Comparison of ENCODE assay signal across 26 mouse cellular contexts in the genomic region with DNA sequence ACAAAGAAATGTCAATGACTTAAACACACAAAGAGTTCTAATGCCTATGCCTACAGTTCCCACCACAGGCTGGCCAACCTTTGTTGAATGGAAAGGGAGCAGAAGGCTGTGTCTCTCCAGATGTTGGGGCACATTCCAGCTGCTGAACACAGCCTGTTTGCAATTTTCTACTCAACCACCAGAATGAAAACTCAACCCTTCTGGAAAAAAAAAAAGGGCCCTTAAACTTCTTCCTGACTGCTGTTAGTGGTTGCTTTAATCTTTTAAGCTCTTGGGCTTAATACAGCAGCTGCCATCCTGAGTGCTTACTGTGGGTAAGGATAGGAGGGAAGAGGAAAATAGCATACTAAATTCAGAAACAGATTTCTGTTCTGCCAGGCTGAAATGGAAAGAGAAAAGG.
DNase-seq lines count a peak whose midpoint lies in the region; ATAC-seq lines count a peak whose summit lies in the region.
"Had no signal": no experiment of that assay in that cellular context is flagged by ENCODE, and none has a peak within 500 bp of the region (broad histone marks: within the 10 kb centered on the region; RNA-seq: fewer than 3 reads in every experiment).

No protein-coding gene starts in this region.

- ATAC-seq in embryonic facial prominence, embryonic 14.5 days (ENCODE audit: low read depth): peak; percentile 63; the same call in 1 of the 2 replicates
- peak; percentile 59 for ATAC-seq in limb, embryonic 13.5 days (ENCODE audit: low FRiP score, low read depth)
- no peak for ATAC-seq in intestine, embryonic 15.5 days
- ATAC-seq: forebrain, embryonic 13.5 days; hindbrain, postnatal 0 days; intestine, postnatal 0 days; midbrain, embryonic 15.5 days had no signal

- DNase-seq in retina, postnatal 1 day: peak; percentile 49
- DNase-seq in retina, embryonic 14.5 days (ENCODE audit: low spot score): no peak
- DNase-seq in embryonic facial prominence, embryonic 14.5 days (ENCODE audit: low spot score): peak; percentile 85
- no peak for DNase-seq in ovary, postnatal 36 days (ENCODE audit: low spot score)
- DNase-seq in layer of hippocampus, adult 9-10 months (ENCODE audit: low spot score): no peak
- DNase-seq in layer of hippocampus, postnatal 36 days: no peak
- DNase-seq: adrenal gland, postnatal 14 days; cerebellum, adult 18-20 months; cerebellum, postnatal 14 days; kidney, adult 9 months; kidney, postnatal 10 days; lung, embryonic 14.5 days; lung, postnatal 14 days; right cerebral cortex, postnatal 14 days; thymus, postnatal 14 days had no signal

- no peak overlapping the region for H3K4me2 ChIP-seq in embryonic facial prominence, embryonic 14.5 days (ENCODE audit: low read depth, low read length)
- H3K4me2 ChIP-seq in limb, embryonic 13.5 days (replicated peaks): 0 out of 2 replicates have a peak overlapping the region, but pooled peaks have one; percentile 23
- no peak overlapping the region for H3K4me2 ChIP-seq in intestine, embryonic 15.5 days (replicated peaks)
- H3K4me2 ChIP-seq: forebrain, embryonic 13.5 days; heart, embryonic 15.5 days; hindbrain, embryonic 12.5 days; liver, embryonic 15.5 days; lung, embryonic 14.5 days; midbrain, embryonic 15.5 days had no signal

- no peaks in the 10 kb centered on the region for H3K27me3 ChIP-seq in embryonic facial prominence, embryonic 14.5 days (replicated peaks; ENCODE audit: control insufficient read depth, insufficient read depth, low read length)
- H3K27me3 ChIP-seq in limb, embryonic 13.5 days: no peaks in the 10 kb centered on the region
- no peaks in the 10 kb centered on the region for H3K27me3 ChIP-seq in intestine, embryonic 15.5 days (replicated peaks)
- H3K27me3 ChIP-seq: forebrain, embryonic 13.5 days; heart, embryonic 15.5 days; hindbrain, embryonic 12.5 days; liver, embryonic 15.5 days; midbrain, embryonic 15.5 days had no signal

- peaks cover 15% of the 10 kb centered on the region for H3K4me1 ChIP-seq in embryonic facial prominence, embryonic 14.5 days (ENCODE audit: control insufficient read depth, insufficient read depth, low read length)
- peaks cover 37% of the 10 kb centered on the region for H3K4me1 ChIP-seq in limb, embryonic 13.5 days
- H3K4me1 ChIP-seq in intestine, embryonic 15.5 days (replicated peaks): no peaks in the 10 kb centered on the region
- H3K4me1 ChIP-seq: heart, embryonic 15.5 days; liver, embryonic 15.5 days had no signal

- peak overlapping the region; percentile 42; the same call in 1 of the 2 replicates for H3K27ac ChIP-seq in embryonic facial prominence, embryonic 14.5 days (replicated peaks; ENCODE audit: low read depth, low read length)
- peak overlapping the region; percentile 74; the same call in 1 of the 2 replicates for H3K27ac ChIP-seq in limb, embryonic 13.5 days
- H3K27ac ChIP-seq in intestine, embryonic 15.5 days: no peak overlapping the region
- H3K27ac ChIP-seq: forebrain, embryonic 13.5 days; heart, embryonic 15.5 days; hindbrain, embryonic 12.5 days; hindbrain, postnatal 0 days; left cerebral cortex, adult 2 months; liver, embryonic 15.5 days; midbrain, embryonic 10.5 days; midbrain, embryonic 15.5 days had no signal

- H3K4me3 ChIP-seq in embryonic facial prominence, embryonic 14.5 days (ENCODE audit: low read depth, low read length): no peak overlapping the region
- H3K4me3 ChIP-seq in limb, embryonic 13.5 days: no peak overlapping the region
- H3K4me3 ChIP-seq in intestine, embryonic 15.5 days (replicated peaks): no peak overlapping the region
- H3K4me3 ChIP-seq: forebrain, embryonic 13.5 days; heart, embryonic 15.5 days; hindbrain, embryonic 12.5 days; left cerebral cortex, adult 2 months; liver, embryonic 15.5 days; midbrain, embryonic 10.5 days; midbrain, embryonic 15.5 days had no signal

- H3K9me3 ChIP-seq in embryonic facial prominence, embryonic 14.5 days (ENCODE audit: control insufficient read depth, low read length): no peaks in the 10 kb centered on the region
- H3K9me3 ChIP-seq in limb, embryonic 13.5 days: no peaks in the 10 kb centered on the region
- no peaks in the 10 kb centered on the region for H3K9me3 ChIP-seq in intestine, embryonic 15.5 days
- H3K9me3 ChIP-seq: forebrain, embryonic 13.5 days; heart, embryonic 15.5 days; hindbrain, embryonic 12.5 days; liver, embryonic 15.5 days; midbrain, embryonic 10.5 days; midbrain, embryonic 15.5 days had no signal

- H3K36me3 ChIP-seq in embryonic facial prominence, embryonic 14.5 days (ENCODE audit: control insufficient read depth, insufficient read depth, low read length): no peaks in the 10 kb centered on the region
- no peaks in the 10 kb centered on the region for H3K36me3 ChIP-seq in limb, embryonic 13.5 days
- H3K36me3 ChIP-seq in intestine, embryonic 15.5 days: no peaks in the 10 kb centered on the region
- H3K36me3 ChIP-seq: heart, embryonic 15.5 days; hindbrain, embryonic 12.5 days; liver, embryonic 15.5 days; midbrain, embryonic 10.5 days; midbrain, embryonic 15.5 days had no signal

- no peak overlapping the region for H3K9ac ChIP-seq in embryonic facial prominence, embryonic 14.5 days (ENCODE audit: low read depth, low read length)
- no peak overlapping the region for H3K9ac ChIP-seq in limb, embryonic 13.5 days
- no peak overlapping the region for H3K9ac ChIP-seq in intestine, embryonic 15.5 days
- H3K9ac ChIP-seq: forebrain, embryonic 13.5 days; heart, embryonic 15.5 days; hindbrain, embryonic 12.5 days; liver, embryonic 15.5 days; lung, embryonic 14.5 days; midbrain, embryonic 15.5 days had no signal

Comparison
In these comparisons a context has a peak if more than half of its experiments do, and no peak if none do; other contexts are left out.
1. DNase-seq: peak in retina, postnatal 1 day (single experiment) and embryonic facial prominence, embryonic 14.5 days (single experiment); none in retina, embryonic 14.5 days (single experiment), ovary, postnatal 36 days (single experiment), layer of hippocampus, adult 9-10 months (single experiment) and layer of hippocampus, postnatal 36 days (0 of 2).